Mouse (Mus musculus) neural tube, embryonic 14.5 days (tissue): Measurements from ENCODE around the gene Frmd4b. TPM values are rescaled to one million over a fixed set of nuclear protein-coding genes. Genes with fewer than 3 reads are reported as not detected.
"Not testable (repeated sequence)": the region's sequence is repeated elsewhere in the genome, so short reads cannot be mapped to it uniquely, and the experiment has no call there.

Source experiments
- ATAC-seq: fragments of 200-750 bp; cut with Nextera tagmentation; 2 replicates; pipeline ENCODE4 v1.8.0; 2017; ENCODE audit warnings: low read depth, mild to moderate bottlenecking, moderate TSS enrichment, moderate library complexity
- H3K27ac ChIP-seq: fragments of 300-500 bp; sonication (generic); 2 replicates; pipeline ENCODE4 v1.5.1; 2014; ENCODE audit warnings: low read depth, mild to moderate bottlenecking, control low read depth, low read length, moderate library complexity, mixed read lengths
- H3K27me3 ChIP-seq: fragments of 300-500 bp; sonication (generic); 2 replicates; pipeline ENCODE4 v1.6.1; 2014; ENCODE audit warnings: low read length; ENCODE audit not compliant: control insufficient read depth, insufficient read depth
- H3K36me3 ChIP-seq: fragments of 300-500 bp; sonication (generic); 2 replicates; pipeline ENCODE4 v1.6.1; 2014; ENCODE audit warnings: low read length, mixed read lengths; ENCODE audit not compliant: control insufficient read depth, insufficient read depth
- H3K4me1 ChIP-seq: fragments of 300-500 bp; sonication (generic); 2 replicates; pipeline ENCODE4 v1.6.1; 2014; ENCODE audit warnings: low read length; ENCODE audit not compliant: control insufficient read depth, insufficient read depth
- H3K4me2 ChIP-seq: fragments of 300-500 bp; sonication (generic); 2 replicates; pipeline ENCODE4 v1.6.1; 2014; ENCODE audit warnings: mild to moderate bottlenecking, low read depth, low read length, control low read depth
- H3K4me3 ChIP-seq: fragments of 300-500 bp; sonication (generic); 2 replicates; pipeline ENCODE4 v1.5.1; 2014; ENCODE audit warnings: low read depth, low read length, control low read depth, mixed read lengths
- H3K9ac ChIP-seq: fragments of 300-500 bp; sonication (generic); replicated peaks from 2 replicates; pipeline ENCODE4 v1.6.1; 2014; ENCODE audit warnings: low read depth, mild to moderate bottlenecking, control low read depth, low read length, mixed read lengths
- H3K9me3 ChIP-seq: fragments of 300-500 bp; sonication (generic); 2 replicates; pipeline ENCODE4 v1.6.1; 2016; ENCODE audit warnings: low read length; ENCODE audit not compliant: control insufficient read depth
- WGBS: fragments of 180-500 bp; shearing (Covaris S2); extraction: QIAGEN DNeasy Blood & Tissue Kit; methylation state at CpG from one replicate; pipeline ENCODE4 v1.1.7; 2014; 5-methylcytosine and 5-hydroxymethylcytosine counted together
- polyA plus RNA-seq: library from polyadenylated mRNA; unstranded; fragments of >200 nt; fragmentation: Nextera tagmentation; extraction: Ambion mirVana; gene quantifications from 2 replicates; pipeline ENCODE4 v1.2.1, GENCODE M21; 2014

Gene Frmd4b
- polyA plus RNA-seq, 1 experiment from 2014 or later = 26.8 TPM

DNA sequence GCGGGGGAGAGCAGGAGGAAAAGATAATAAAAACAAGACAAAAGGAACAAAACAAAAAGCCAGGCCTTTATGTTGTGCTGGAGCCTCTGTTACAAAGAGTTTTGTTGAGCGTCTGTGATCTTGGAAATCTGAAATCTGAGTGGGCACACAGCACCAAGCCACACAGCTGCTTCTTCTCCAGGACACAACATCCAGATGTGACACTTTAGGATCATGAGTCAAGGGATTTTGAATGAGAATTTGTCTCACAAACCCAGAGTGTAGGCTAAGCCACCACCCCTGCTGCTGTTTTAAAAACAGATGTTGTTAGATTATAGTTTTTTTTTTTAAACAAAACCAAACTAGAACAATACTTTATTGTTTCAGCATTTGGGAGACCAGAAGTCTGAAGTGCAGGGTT, 345.0 kb downstream of the Frmd4b start:
- Histone ChIP-seq H3K4me2 (no peak overlapping the region), H3K9me3 (no peaks in the 10 kb centered on the region), H3K4me3 (no peak overlapping the region), H3K4me1 (peaks cover 17% of the 10 kb centered on the region), H3K9ac (no peak overlapping the region), H3K36me3 (no peaks in the 10 kb centered on the region), H3K27ac (no peak overlapping the region), H3K27me3 (no peaks in the 10 kb centered on the region)
- WGBS = 31% methylated on average over 2 of the region's 2 CpGs
- ATAC-seq = no peak

DNA sequence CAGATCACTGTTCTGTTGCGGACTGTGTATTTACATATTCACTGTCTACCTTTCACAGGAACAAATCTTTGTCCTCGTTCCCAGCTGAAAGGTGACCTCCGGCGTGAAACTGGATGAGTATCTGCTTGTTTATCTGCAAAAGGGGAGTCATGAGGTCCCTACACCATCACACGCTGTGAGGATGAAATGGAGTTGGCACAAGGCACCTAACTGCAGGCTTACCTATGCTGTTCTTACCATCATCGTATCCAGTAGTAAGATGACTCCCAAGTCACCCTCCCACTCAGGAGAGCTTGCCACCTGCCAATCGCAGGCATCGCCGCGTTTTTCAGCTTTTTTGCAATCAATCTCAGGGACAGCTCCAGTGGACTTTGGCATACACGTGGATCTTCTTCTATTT, 347.7 kb downstream of the Frmd4b start:
- Histone ChIP-seq H3K9ac (no peak overlapping the region), H3K9me3 (no peaks in the 10 kb centered on the region), H3K27me3 (no peaks in the 10 kb centered on the region), H3K4me1 (no peaks in the 10 kb centered on the region), H3K36me3 (no peaks in the 10 kb centered on the region), H3K4me2 (no peak overlapping the region), H3K27ac (no peak overlapping the region), H3K4me3 (no peak overlapping the region)
- no peak for ATAC-seq
- 76% methylated on average over 11 of the region's 11 CpGs for WGBS

DNA sequence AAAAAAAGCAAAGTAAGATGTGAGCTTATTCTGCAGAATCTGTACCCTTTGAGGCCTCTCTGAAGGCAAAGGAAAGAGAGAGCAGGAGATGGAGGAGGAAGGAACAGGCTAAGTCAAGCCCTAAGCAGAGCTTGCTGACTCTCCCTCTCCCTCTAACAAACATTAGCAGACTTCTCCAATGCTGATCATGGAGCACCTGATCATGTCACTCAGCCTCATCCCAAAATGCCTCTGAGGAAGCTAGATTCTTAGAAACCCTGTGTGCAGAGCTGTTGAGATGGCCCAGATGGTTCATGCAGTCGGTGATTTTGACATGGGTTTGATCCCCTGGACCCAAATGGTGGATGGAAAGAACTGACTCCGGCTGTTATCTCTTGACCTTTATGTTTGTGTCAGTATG, 350.2 kb downstream of the Frmd4b start:
- no peaks in the 10 kb centered on the region for H3K4me1 ChIP-seq
- no peaks in the 10 kb centered on the region for H3K36me3 ChIP-seq
- no peak overlapping the region for H3K4me3 ChIP-seq
- 88% methylated on average over 2 of the region's 2 CpGs for WGBS
- H3K4me2 ChIP-seq = no peak overlapping the region
- no peak overlapping the region for H3K9ac ChIP-seq
- no peak overlapping the region for H3K27ac ChIP-seq
- no peaks in the 10 kb centered on the region for H3K9me3 ChIP-seq
- no peaks in the 10 kb centered on the region for H3K27me3 ChIP-seq
- no peak for ATAC-seq

DNA sequence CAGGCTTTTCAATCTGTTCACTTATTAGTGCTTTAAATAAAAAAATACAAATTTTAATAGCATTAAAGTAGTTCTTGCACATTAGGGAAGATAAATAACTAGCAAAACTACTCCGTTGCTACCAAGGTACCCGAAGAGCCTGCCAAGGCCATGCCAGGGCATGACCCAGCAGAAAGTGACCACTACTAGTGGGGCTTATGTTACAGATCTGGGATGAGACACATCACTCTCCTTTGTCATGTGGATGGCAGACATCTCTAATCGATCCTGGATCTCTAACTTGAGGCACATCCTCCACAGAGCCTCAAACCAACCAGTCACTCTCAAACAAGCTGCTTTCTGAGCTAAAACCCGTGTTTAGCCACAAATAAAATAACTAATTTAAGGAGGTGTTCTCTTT, 350.7 kb downstream of the Frmd4b start:
- Histone ChIP-seq H3K27me3 (no peaks in the 10 kb centered on the region), H3K4me1 (no peaks in the 10 kb centered on the region), H3K27ac (no peak overlapping the region), H3K9ac (no peak overlapping the region), H3K9me3 (no peaks in the 10 kb centered on the region), H3K4me2 (no peak overlapping the region), H3K4me3 (no peak overlapping the region), H3K36me3 (no peaks in the 10 kb centered on the region)
- ATAC-seq = no peak
- 86% methylated on average over 4 of the region's 4 CpGs for WGBS

DNA sequence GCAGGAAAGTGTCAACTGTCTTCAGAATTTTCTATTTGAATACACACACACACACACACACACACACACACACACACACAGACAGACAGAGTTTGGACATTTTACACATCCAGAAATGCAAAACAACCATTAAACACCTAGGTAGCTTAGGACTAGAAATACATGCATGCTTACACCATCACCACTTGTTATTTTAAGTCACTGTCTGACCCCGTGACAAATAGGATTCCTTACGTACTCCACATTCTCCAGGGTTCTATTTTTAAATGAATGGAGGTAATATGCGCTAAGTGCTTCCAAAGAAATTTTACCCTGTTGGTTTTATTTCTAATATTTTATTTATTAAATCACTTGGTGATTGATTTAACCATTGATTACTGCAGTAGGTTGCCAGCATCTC, 351.6 kb downstream of the Frmd4b start:
- H3K4me3 ChIP-seq = no peak overlapping the region
- no peaks in the 10 kb centered on the region for H3K36me3 ChIP-seq
- no peaks in the 10 kb centered on the region for H3K4me1 ChIP-seq
- H3K27ac ChIP-seq = no peak overlapping the region
- H3K9me3 ChIP-seq = no peaks in the 10 kb centered on the region
- ATAC-seq = no peak
- H3K27me3 ChIP-seq = no peaks in the 10 kb centered on the region
- H3K4me2 ChIP-seq = no peak overlapping the region
- 83% methylated on average over 3 of the region's 3 CpGs for WGBS
- H3K9ac ChIP-seq = no peak overlapping the region

DNA sequence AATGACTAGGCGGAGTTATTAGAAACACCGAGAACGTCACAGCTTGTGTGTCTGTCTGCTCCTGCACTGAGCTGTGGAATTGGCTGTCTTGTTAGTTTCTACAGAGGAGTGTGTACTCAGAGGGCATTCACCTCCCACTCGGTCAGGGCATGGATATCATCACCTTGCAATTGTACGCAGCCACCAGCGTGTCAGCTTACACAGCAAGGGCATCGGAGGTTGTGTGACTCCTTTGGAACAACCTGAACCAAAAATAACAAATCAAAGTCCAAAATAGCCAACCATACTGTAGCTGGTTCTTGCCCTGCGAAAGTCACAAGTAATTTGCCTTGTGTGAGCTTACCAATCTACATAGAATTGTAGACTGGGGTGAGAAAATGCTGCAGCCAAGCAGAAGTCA, 352.1 kb downstream of the Frmd4b start:
- Histone ChIP-seq H3K9me3 (no peaks in the 10 kb centered on the region), H3K4me3 (no peak overlapping the region), H3K27me3 (no peaks in the 10 kb centered on the region), H3K4me2 (no peak overlapping the region), H3K4me1 (no peaks in the 10 kb centered on the region), H3K27ac (no peak overlapping the region), H3K36me3 (no peaks in the 10 kb centered on the region), H3K9ac (no peak overlapping the region)
- ATAC-seq = no peak
- 86% methylated on average over 8 of the region's 8 CpGs for WGBS

DNA sequence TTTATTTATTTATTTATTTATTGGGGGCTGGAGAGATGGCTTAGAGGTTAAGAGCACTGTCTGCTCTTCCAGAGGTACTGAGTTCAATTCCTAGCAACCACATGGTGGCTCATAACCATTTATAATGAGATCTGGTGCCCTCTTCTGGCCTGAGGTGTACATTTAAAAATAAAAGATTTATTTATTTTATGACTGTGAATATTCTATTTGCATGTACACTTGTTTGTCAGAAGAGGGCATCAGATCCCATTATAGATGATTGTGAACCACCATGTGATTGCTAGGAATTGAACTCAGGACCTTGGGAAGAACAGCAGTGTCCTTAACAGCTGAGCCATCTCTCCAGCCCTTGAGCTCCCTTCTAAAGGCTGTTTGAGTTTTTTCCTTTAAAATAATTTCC, 353.6 kb downstream of the Frmd4b start:
- not testable (repeated sequence) for H3K9me3 ChIP-seq, H3K4me1 ChIP-seq, H3K27ac ChIP-seq, H3K4me2 ChIP-seq, H3K36me3 ChIP-seq, H3K27me3 ChIP-seq, H3K9ac ChIP-seq, H3K4me3 ChIP-seq, ATAC-seq

DNA sequence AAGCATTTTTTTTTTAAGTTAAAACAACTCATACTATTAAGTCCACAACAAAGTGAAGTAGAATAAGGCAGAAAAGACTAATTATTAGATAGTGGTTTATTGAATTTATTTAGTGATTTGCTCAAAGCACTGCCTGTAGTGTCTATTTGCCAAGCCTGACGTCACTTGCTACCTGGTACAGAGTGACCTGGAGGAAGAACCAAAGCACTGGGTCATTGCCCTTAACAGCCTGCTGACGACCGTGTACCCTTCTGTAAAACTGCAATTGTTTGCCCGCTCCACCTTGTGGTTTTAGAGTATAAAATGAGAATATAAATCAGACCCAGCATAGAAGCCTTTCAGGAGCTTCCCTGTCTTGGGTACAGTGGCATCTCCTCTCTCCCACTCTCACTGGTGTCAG, 355.1 kb downstream of the Frmd4b start:
- 47% methylated on average over 4 of the region's 4 CpGs for WGBS
- Histone ChIP-seq H3K4me1 (no peaks in the 10 kb centered on the region), H3K27me3 (no peaks in the 10 kb centered on the region), H3K4me2 (no peak overlapping the region), H3K27ac (no peak overlapping the region), H3K9me3 (no peaks in the 10 kb centered on the region), H3K9ac (no peak overlapping the region), H3K36me3 (no peaks in the 10 kb centered on the region), H3K4me3 (no peak overlapping the region)
- no peak for ATAC-seq

DNA sequence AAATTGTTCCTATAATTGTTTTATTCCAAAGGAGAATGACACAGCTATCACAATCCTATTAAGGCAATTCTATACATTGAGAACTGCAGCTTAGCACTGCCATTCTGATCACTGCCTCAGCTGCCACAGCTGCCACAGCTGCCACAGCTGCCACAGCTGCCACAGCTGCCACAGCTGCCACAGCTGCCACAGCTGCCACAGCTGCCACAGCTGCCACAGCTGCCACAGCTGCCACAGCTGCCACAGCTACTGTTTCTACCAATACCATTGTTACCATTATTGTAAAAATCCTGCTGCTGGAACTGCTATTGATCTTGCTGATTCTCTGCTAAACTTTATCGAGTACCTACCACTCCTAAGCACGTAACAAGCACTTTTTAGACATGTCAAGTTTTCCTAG, 357.4 kb downstream of the Frmd4b start:
- not testable (repeated sequence) for H3K9me3 ChIP-seq, H3K4me1 ChIP-seq, H3K27me3 ChIP-seq, H3K27ac ChIP-seq, H3K4me2 ChIP-seq, H3K9ac ChIP-seq, ATAC-seq, H3K36me3 ChIP-seq, H3K4me3 ChIP-seq
- WGBS = 83% methylated on average over 2 of the region's 2 CpGs

DNA sequence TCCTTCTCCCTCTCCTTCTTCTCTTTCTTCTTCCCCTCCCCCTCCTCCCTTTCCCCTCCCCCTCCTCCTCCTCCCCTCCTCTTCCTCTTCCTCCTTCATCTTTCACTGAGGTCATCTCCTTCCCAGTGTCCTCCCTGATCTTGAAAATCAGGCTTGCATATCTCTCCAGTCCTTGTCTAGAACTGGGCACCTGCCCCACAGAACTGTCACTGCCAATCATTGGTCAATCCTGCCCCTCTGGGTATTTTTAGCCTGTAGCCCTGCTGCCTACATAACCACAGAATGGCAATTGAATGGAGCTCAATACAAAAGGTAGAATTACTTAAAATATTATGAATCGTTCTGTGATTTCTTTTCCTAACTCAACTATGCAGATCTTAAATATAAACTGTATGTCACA, 358.9 kb downstream of the Frmd4b start:
- WGBS = 95% methylated on average over 1 of the region's 1 CpGs
- no peaks in the 10 kb centered on the region for H3K9me3 ChIP-seq
- no peak overlapping the region for H3K27ac ChIP-seq
- no peak overlapping the region for H3K4me3 ChIP-seq
- H3K36me3 ChIP-seq = no peaks in the 10 kb centered on the region
- no peak overlapping the region for H3K4me2 ChIP-seq
- H3K9ac ChIP-seq = no peak overlapping the region
- no peaks in the 10 kb centered on the region for H3K4me1 ChIP-seq
- H3K27me3 ChIP-seq = no peaks in the 10 kb centered on the region
- no peak for ATAC-seq
